Mouse (Mus musculus) gastrocnemius, postnatal 36 days (tissue): ENCODE results near the gene Bbs5. TPM values are rescaled to one million over a fixed set of nuclear protein-coding genes. Genes with fewer than 3 reads are reported as not detected.

Experiments
- total RNA-seq, 2 experiments: library from RNA; stranded (reverse); gene quantifications; 2 replicates each; pipeline ENCODE4 v1.2.3; 2021

Bbs5 gene
- total RNA-seq, 2 experiments from 2014 or later = 2.7 to 3.8 TPM

Other genes starting within 250 kb of the Bbs5 start
- gene Lrp2, start 61.1 kb upstream of the Bbs5 start, total RNA-seq = not detected
- gene Klhl41, start 22.9 kb downstream of the Bbs5 start, total RNA-seq = 100 to 1,000 TPM; 417 to 539 TPM
- 10 to 100 TPM; 15.3 to 16.3 TPM for gene Fastkd1, start 66.3 kb downstream of the Bbs5 start, total RNA-seq
- 10 to 100 TPM; 25.1 to 27.2 TPM for gene Ppig, start 75.4 kb downstream of the Bbs5 start, total RNA-seq
- under 1 TPM; 0.33 to 0.44 TPM for gene Ccdc173, start 142.4 kb downstream of the Bbs5 start, total RNA-seq
- 10 to 100 TPM; 16.6 to 17.0 TPM for gene Phospho2, start 142.5 kb downstream of the Bbs5 start, total RNA-seq
- 10 to 100 TPM; 15.0 to 18.2 TPM for gene Klhl23, start 174.8 kb downstream of the Bbs5 start, total RNA-seq
- 10 to 100 TPM; 44.2 to 61.3 TPM for gene Ssb, start 214.4 kb downstream of the Bbs5 start, total RNA-seq
- 10 to 100 TPM; 15.7 to 17.2 TPM for gene Mettl5, start 238.4 kb downstream of the Bbs5 start, total RNA-seq